Mouse (Mus musculus) gastrocnemius, postnatal 10 days (tissue): ENCODE data around the gene Gabpb1. TPM values are rescaled to one million over a fixed set of nuclear protein-coding genes. Genes with fewer than 3 reads are reported as not detected.

Experiments used
- DNase-seq: peaks from one replicate; pipeline ENCODE4 v3.0.0; 2021; ENCODE audit warnings: mixed read lengths
- long read RNA-seq, 2 experiments: library from polyadenylated mRNA; stranded (forward); transcript quantifications; one replicate each; pipeline ENCODE4 v2.0.0; 2021
- total RNA-seq, 2 experiments: library from RNA; stranded (reverse); gene quantifications; 2 replicates each; pipeline ENCODE4 v1.2.3; 2021

Gabpb1 gene
- 10 to 100 TPM; 12.7 to 16.6 TPM for total RNA-seq
- long read RNA-seq, experiment 1, full-length matches to known transcripts: 18 of 27 reads
- long read RNA-seq, experiment 1, partial matches to known transcripts: 0 of 27 reads
- long read RNA-seq, experiment 1, other reads (novel, unspliced or antisense): 9 of 27 reads
- long read RNA-seq, experiment 2, full-length matches to known transcripts: 15 of 21 reads
- long read RNA-seq, experiment 2, partial matches to known transcripts: 0 of 21 reads
- long read RNA-seq, experiment 2, other reads (novel, unspliced or antisense): 6 of 21 reads

- DNase-seq: no peak
Measured at GRCm38 (mm10) chr2:126676122-126676515, at the start of gene Gabpb1. Gene Gabpb1 (minus strand): TSS chr2:126676337.

GRCm38 (mm10) chr2:126712950-126713349 lies 36.8 kb upstream of the Gabpb1 start:
- DNase-seq: no peak

GRCm38 (mm10) chr2:126712526-126712925 lies 36.4 kb upstream of the Gabpb1 start:
- no peak for DNase-seq

GRCm38 (mm10) chr2:126708361-126708760 lies 32.2 kb upstream of the Gabpb1 start:
- no peak for DNase-seq

- DNase-seq: no peak
Measured at GRCm38 (mm10) chr2:126707438-126707779, 31.3 kb upstream of the Gabpb1 start.

GRCm38 (mm10) chr2:126706759-126707437 lies 30.8 kb upstream of the Gabpb1 start, which contains the start of gene Usp8:
Gene Usp8 (plus strand): TSS chr2:126707328.
- peak; percentile 97 for DNase-seq

- no peak for DNase-seq
Measured at GRCm38 (mm10) chr2:126695285-126695684, 19.1 kb upstream of the Gabpb1 start.

GRCm38 (mm10) chr2:126691290-126691689 lies 15.2 kb upstream of the Gabpb1 start:
- no peak for DNase-seq

GRCm38 (mm10) chr2:126682937-126683336 lies 6.8 kb upstream of the Gabpb1 start:
- DNase-seq: no peak

GRCm38 (mm10) chr2:126682333-126682732 lies 6.2 kb upstream of the Gabpb1 start:
- no peak for DNase-seq

- no peak for DNase-seq
Measured at GRCm38 (mm10) chr2:126677366-126677765, 1.2 kb upstream of the Gabpb1 start.

GRCm38 (mm10) chr2:126675169-126676121 lies 692 bp downstream of the Gabpb1 start:
- peak; percentile 89 for DNase-seq

GRCm38 (mm10) chr2:126674441-126675168 lies 1.5 kb downstream of the Gabpb1 start:
- peak; percentile 57 for DNase-seq

- DNase-seq: no peak
Measured at GRCm38 (mm10) chr2:126673317-126674242, 2.6 kb downstream of the Gabpb1 start.

GRCm38 (mm10) chr2:126668621-126669252 lies 7.4 kb downstream of the Gabpb1 start:
- no peak for DNase-seq

GRCm38 (mm10) chr2:126665984-126666383 lies 10.2 kb downstream of the Gabpb1 start:
- no peak for DNase-seq

- DNase-seq: no peak
Measured at GRCm38 (mm10) chr2:126663481-126663880, 12.7 kb downstream of the Gabpb1 start.

- DNase-seq: no peak
Measured at GRCm38 (mm10) chr2:126652929-126653328, 23.2 kb downstream of the Gabpb1 start.

- no peak for DNase-seq
Measured at GRCm38 (mm10) chr2:126647762-126648161, 28.4 kb downstream of the Gabpb1 start.

GRCm38 (mm10) chr2:126646461-126646860 lies 29.7 kb downstream of the Gabpb1 start:
- no peak for DNase-seq
